Mouse (Mus musculus) embryonic facial prominence, embryonic 14.5 days (tissue): ENCODE results near the gene Fez1. TPM values are rescaled to one million over a fixed set of nuclear protein-coding genes. Genes with fewer than 3 reads are reported as not detected.

ENCODE experiments used
- ATAC-seq: fragments of 200-750 bp; cut with Nextera tagmentation; 2 replicates; pipeline ENCODE4 v1.8.0; 2017; ENCODE audit warnings: low read depth, moderate number of reproducible peaks, moderate TSS enrichment
- DNase-seq: peaks from one replicate; pipeline ENCODE4 v3.0.0-alpha.2; 2015; ENCODE audit warnings: low spot score
- H3K27ac ChIP-seq: fragments of 300-500 bp; sonication (generic); replicated peaks from 2 replicates; pipeline ENCODE4 v1.5.1; 2014; ENCODE audit warnings: low read depth, mild to moderate bottlenecking, low read length, moderate library complexity
- H3K27me3 ChIP-seq: fragments of 300-500 bp; sonication (generic); replicated peaks from 2 replicates; pipeline ENCODE4 v1.6.1; 2014; ENCODE audit warnings: low read length; ENCODE audit not compliant: control insufficient read depth, insufficient read depth
- H3K36me3 ChIP-seq: fragments of 300-500 bp; sonication (generic); 2 replicates; pipeline ENCODE4 v1.6.1; 2014; ENCODE audit warnings: low read length, mixed read lengths; ENCODE audit not compliant: control insufficient read depth, insufficient read depth
- H3K4me1 ChIP-seq: fragments of 300-500 bp; sonication (generic); 2 replicates; pipeline ENCODE4 v1.6.1; 2014; ENCODE audit warnings: antibody characterized with exemption, low read length; ENCODE audit not compliant: control insufficient read depth, insufficient read depth
- H3K4me2 ChIP-seq: fragments of 300-500 bp; sonication (generic); 2 replicates; pipeline ENCODE4 v1.6.1; 2014; ENCODE audit warnings: low read depth, mild to moderate bottlenecking, low read length, moderate library complexity, mixed read lengths
- H3K4me3 ChIP-seq: fragments of 300-500 bp; sonication (generic); 2 replicates; pipeline ENCODE4 v1.5.1; 2014; ENCODE audit warnings: low read depth, mild to moderate bottlenecking, low read length
- H3K9ac ChIP-seq: fragments of 300-500 bp; sonication (generic); 2 replicates; pipeline ENCODE4 v1.6.1; 2014; ENCODE audit warnings: low read depth, mild to moderate bottlenecking, low read length, moderate library complexity, mixed read lengths
- H3K9me3 ChIP-seq: fragments of 300-500 bp; sonication (generic); 2 replicates; pipeline ENCODE4 v1.6.1; 2016; ENCODE audit warnings: low read length; ENCODE audit not compliant: control insufficient read depth
- WGBS: fragments of 180-500 bp; shearing (Covaris S2); extraction: QIAGEN DNeasy Blood & Tissue Kit; methylation state at CpG from one replicate; pipeline ENCODE4 v1.1.7; 2014; 5-methylcytosine and 5-hydroxymethylcytosine counted together
- polyA plus RNA-seq: library from polyadenylated mRNA; unstranded; fragments of >200 nt; fragmentation: Nextera tagmentation; extraction: Ambion mirVana; gene quantifications from 2 replicates; pipeline ENCODE4 v1.2.1, GENCODE M21; 2014

Gene Fez1
- polyA plus RNA-seq, 1 experiment from 2014 or later = 47.7 TPM

- Histone ChIP-seq H3K9me3 (no peaks in the 10 kb centered on the region), H3K4me3 (no peak overlapping the region), H3K27ac (no peak overlapping the region), H3K36me3 (no peaks in the 10 kb centered on the region), H3K9ac (no peak overlapping the region), H3K4me2 (no peak overlapping the region), H3K27me3 (no peaks in the 10 kb centered on the region), H3K4me1 (no peaks in the 10 kb centered on the region)
- 82% methylated on average over 3 of the region's 3 CpGs for WGBS
- no peak for DNase-seq
- no peak for ATAC-seq
Observed at GRCm38 (mm10) chr9:36802951-36803350, 18.7 kb upstream of the Fez1 start.

GRCm38 (mm10) chr9:36803386-36803785 lies 18.3 kb upstream of the Fez1 start:
- no peaks in the 10 kb centered on the region for H3K4me1 ChIP-seq
- DNase-seq (no peak), ATAC-seq (no peak)
- no peak overlapping the region for H3K4me3 ChIP-seq
- H3K4me2 ChIP-seq = no peak overlapping the region
- no peaks in the 10 kb centered on the region for H3K9me3 ChIP-seq
- no peak overlapping the region for H3K9ac ChIP-seq
- no peak overlapping the region for H3K27ac ChIP-seq
- no peaks in the 10 kb centered on the region for H3K27me3 ChIP-seq
- no peaks in the 10 kb centered on the region for H3K36me3 ChIP-seq
- 77% methylated on average over 6 of the region's 6 CpGs for WGBS

GRCm38 (mm10) chr9:36803926-36804325 lies 17.7 kb upstream of the Fez1 start:
- Histone ChIP-seq H3K4me1 (no peaks in the 10 kb centered on the region), H3K9me3 (no peaks in the 10 kb centered on the region), H3K9ac (no peak overlapping the region), H3K27me3 (no peaks in the 10 kb centered on the region), H3K4me3 (no peak overlapping the region), H3K36me3 (no peaks in the 10 kb centered on the region), H3K27ac (no peak overlapping the region), H3K4me2 (no peak overlapping the region)
- DNase-seq (no peak), ATAC-seq (no peak)
- 73% methylated on average over 3 of the region's 3 CpGs for WGBS

- Histone ChIP-seq H3K36me3 (no peaks in the 10 kb centered on the region), H3K9ac (no peak overlapping the region), H3K4me1 (no peaks in the 10 kb centered on the region), H3K27ac (no peak overlapping the region), H3K4me2 (no peak overlapping the region), H3K9me3 (no peaks in the 10 kb centered on the region), H3K4me3 (no peak overlapping the region), H3K27me3 (no peaks in the 10 kb centered on the region)
- ATAC-seq (no peak), DNase-seq (no peak)
- 67% methylated on average over 3 of the region's 3 CpGs for WGBS
Observed at GRCm38 (mm10) chr9:36805256-36805975, 16.2 kb upstream of the Fez1 start.

- Histone ChIP-seq H3K4me3 (no peak overlapping the region), H3K4me2 (no peak overlapping the region), H3K9ac (no peak overlapping the region), H3K9me3 (no peaks in the 10 kb centered on the region), H3K27me3 (no peaks in the 10 kb centered on the region), H3K4me1 (no peaks in the 10 kb centered on the region), H3K27ac (no peak overlapping the region), H3K36me3 (no peaks in the 10 kb centered on the region)
- ATAC-seq = no peak
- no peak for DNase-seq
- WGBS = 82% methylated on average over 5 of the region's 5 CpGs
Observed at GRCm38 (mm10) chr9:36808126-36808785, 13.4 kb upstream of the Fez1 start.

GRCm38 (mm10) chr9:36814486-36814885 lies 7.2 kb upstream of the Fez1 start:
- H3K4me2 ChIP-seq = no peak overlapping the region
- H3K9ac ChIP-seq = no peak overlapping the region
- H3K4me3 ChIP-seq = no peak overlapping the region
- H3K36me3 ChIP-seq = no peaks in the 10 kb centered on the region
- no peaks in the 10 kb centered on the region for H3K27me3 ChIP-seq
- ATAC-seq = no peak
- H3K27ac ChIP-seq = no peak overlapping the region
- no peaks in the 10 kb centered on the region for H3K4me1 ChIP-seq
- 63% methylated on average over 3 of the region's 3 CpGs for WGBS
- no peaks in the 10 kb centered on the region for H3K9me3 ChIP-seq
- DNase-seq = no peak

GRCm38 (mm10) chr9:36818905-36819304 lies 2.8 kb upstream of the Fez1 start:
- Histone ChIP-seq H3K36me3 (no peaks in the 10 kb centered on the region), H3K4me3 (no peak overlapping the region), H3K4me1 (peaks cover 6% of the 10 kb centered on the region; the same call in 1 of the 2 replicates), H3K9ac (no peak overlapping the region), H3K27me3 (no peaks in the 10 kb centered on the region), H3K9me3 (no peaks in the 10 kb centered on the region), H3K4me2 (no peak overlapping the region), H3K27ac (no peak overlapping the region)
- DNase-seq (no peak), ATAC-seq (no peak)
- WGBS = 43% methylated on average over 4 of the region's 4 CpGs

GRCm38 (mm10) chr9:36820969-36821643 lies 558 bp upstream of the Fez1 start:
- H3K27me3 ChIP-seq = no peaks in the 10 kb centered on the region
- H3K36me3 ChIP-seq = no peaks in the 10 kb centered on the region
- H3K27ac ChIP-seq = peak overlapping the region; percentile 68
- H3K4me2 ChIP-seq = peak overlapping the region; percentile 49
- ATAC-seq (peak; percentile 81), DNase-seq (peak; percentile 45)
- peaks cover 6% of the 10 kb centered on the region for H3K4me1 ChIP-seq
- peak overlapping the region; percentile 20; the same call in 1 of the 2 replicates for H3K4me3 ChIP-seq
- WGBS = 31% methylated on average over 9 of the region's 9 CpGs
- H3K9me3 ChIP-seq = no peaks in the 10 kb centered on the region
- H3K9ac ChIP-seq = peak overlapping the region; percentile 43
